In genomic region chr9:58467345-58468025, GRCm38 (mm10) we compare ENCODE assay signal across 13 mouse cellular contexts. TPM values are rescaled to one million over a fixed set of nuclear protein-coding genes. Genes with fewer than 3 reads are reported as not detected.
DNase-seq lines count a peak whose midpoint lies in the region; ATAC-seq and TF ChIP-seq lines count a peak whose summit lies in the region.
"Had no signal": no experiment of that assay in that cellular context is flagged by ENCODE, and none has a peak within 500 bp of the region (broad histone marks: within the 10 kb centered on the region; RNA-seq: fewer than 3 reads in every experiment).

No protein-coding gene starts in this region.

- no peaks in the 10 kb centered on the region for H3K9me3 ChIP-seq in forebrain, postnatal 0 days (ENCODE audit: low read length)
- H3K9me3 ChIP-seq: liver, embryonic 15.5 days had no signal

- peak overlapping the region; percentile 40; the same call in 1 of the 2 replicates for H3K27ac ChIP-seq in forebrain, postnatal 0 days (ENCODE audit: low read depth, low read length)
- H3K27ac ChIP-seq: liver, embryonic 15.5 days had no signal

- H3K9ac ChIP-seq in forebrain, postnatal 0 days = no peak overlapping the region
- H3K9ac ChIP-seq: liver, embryonic 15.5 days had no signal

- H3K27me3 ChIP-seq in forebrain, postnatal 0 days (ENCODE audit: insufficient read depth, low read length) = no peaks in the 10 kb centered on the region
- H3K27me3 ChIP-seq: liver, embryonic 15.5 days had no signal

- ATAC-seq in forebrain, postnatal 0 days = peak; percentile 86

- H3K36me3 ChIP-seq in forebrain, postnatal 0 days (ENCODE audit: insufficient read depth) = no peaks in the 10 kb centered on the region
- H3K36me3 ChIP-seq: liver, embryonic 15.5 days had no signal

- H3K4me1 ChIP-seq in forebrain, postnatal 0 days (ENCODE audit: insufficient read depth) = peaks cover 15% of the 10 kb centered on the region
- H3K4me1 ChIP-seq: liver, embryonic 15.5 days had no signal

- 25% methylated on average over 5 of the region's 5 CpGs for whole genome bisulfite sequencing in forebrain, postnatal 0 days

- H3K4me2 ChIP-seq in forebrain, postnatal 0 days (ENCODE audit: low read depth) = no peak overlapping the region
- H3K4me2 ChIP-seq: liver, embryonic 15.5 days had no signal

- no peak overlapping the region for H3K4me3 ChIP-seq in forebrain, postnatal 0 days (ENCODE audit: low read depth, low read length)
- H3K4me3 ChIP-seq: liver, embryonic 15.5 days had no signal

- DNase-seq in gastrocnemius, adult 18-20 months (ENCODE audit: low spot score) = peak; percentile 33
- no peak for DNase-seq in gastrocnemius, adult 8-10 months (ENCODE audit: low spot score in 2 of 2)
- DNase-seq in layer of hippocampus, adult 11-12 months (ENCODE audit: low spot score) = peak; percentile 61
- no peak for DNase-seq in layer of hippocampus, postnatal 10 days (ENCODE audit: low spot score in 2 of 2)
- DNase-seq in forebrain, postnatal 0 days = peak; percentile 66
- DNase-seq in right cerebral cortex, adult 2 months (ENCODE audit: low spot score in 2 of 2) = peak; percentile 63 to 71
- DNase-seq in cerebellum, adult 11 months = no peak
- no peak for DNase-seq in MN1 (ENCODE audit: low spot score)
- DNase-seq: embryo, embryonic 11 days; kidney, adult 9 months; lung, postnatal 4 days; thymus, adult 2 months had no signal

- TF ChIP-seq CTCF in forebrain, postnatal 0 days (IDR thresholded peaks at IDR 0.05; ENCODE audit: low read depth) = no peak

RNA-seq across cellular contexts. Expression of gene Insyn1, which starts 20.9 kb away (rescaled TPM):
- 10 to 100 TPM; 24.5 to 31.0 TPM for total RNA-seq in gastrocnemius, adult 18-20 months (2021)
- 10 to 100 TPM; 21.3 to 34.2 (median 28.3) TPM for total RNA-seq in gastrocnemius, adult 8-10 months (2022)
- 100 to 1,000 TPM; 145 TPM for total RNA-seq in layer of hippocampus, postnatal 10 days (2021)
- 65.3 and 71.5 TPM in 2 replicates for total RNA-seq in forebrain, postnatal 0 days (2014; rRNA removed)
- 6.0 TPM in 2 replicates for polyA plus RNA-seq in forebrain, postnatal 0 days (2015; fragmentation: Nextera tagmentation; extraction: Ambion mirVana)
- polyA plus RNA-seq: liver, embryonic 15.5 days had no signal

Comparison
In these comparisons a context has a peak if more than half of its experiments do, and no peak if none do; other contexts are left out.
1. DNase-seq: peak in gastrocnemius, adult 18-20 months (single experiment), layer of hippocampus, adult 11-12 months (single experiment), forebrain, postnatal 0 days (single experiment) and right cerebral cortex, adult 2 months (2 of 2); none in gastrocnemius, adult 8-10 months (0 of 2), layer of hippocampus, postnatal 10 days (0 of 2), cerebellum, adult 11 months (single experiment) and MN1 (single experiment).